Mouse (Mus musculus) liver, embryonic 14.5 days (tissue): Measurements from ENCODE around the gene Baz1b. TPM values are rescaled to one million over a fixed set of nuclear protein-coding genes. Genes with fewer than 3 reads are reported as not detected.

Experiments used
- ATAC-seq: fragments of 200-750 bp; cut with Nextera tagmentation; 2 replicates; pipeline ENCODE4 v1.8.0; 2017; ENCODE audit warnings: moderate number of reproducible peaks, mild to moderate bottlenecking, moderate library complexity; ENCODE audit not compliant: insufficient read depth
- DNase-seq, 3 experiments: peaks; one replicate each; pipeline ENCODE4 v3.0.0-alpha.2; 2012 to 2013; ENCODE audit warnings: low read depth in 3 of 3, low spot score in 3 of 3
- H3K27ac ChIP-seq: fragments of 300-500 bp; sonication (generic); 2 replicates; pipeline ENCODE4 v1.5.1; 2014; ENCODE audit warnings: moderate library complexity, mild to moderate bottlenecking, control low read depth, inconsistent platforms
- H3K27me3 ChIP-seq: fragments of 300-500 bp; sonication (generic); 2 replicates; pipeline ENCODE4 v1.6.1; 2014; ENCODE audit warnings: mild to moderate bottlenecking, low read length, moderate library complexity; ENCODE audit not compliant: control insufficient read depth, insufficient read depth
- H3K36me3 ChIP-seq: fragments of 300-500 bp; sonication (generic); replicated peaks from 2 replicates; pipeline ENCODE4 v1.6.1; 2014; ENCODE audit warnings: low read depth; ENCODE audit not compliant: control insufficient read depth, insufficient read depth
- H3K4me1 ChIP-seq, 2 experiments: fragments of 200-500 bp in 1 of 2; fragments of 300-500 bp in 1 of 2; sonication (generic) in 1 of 2; replicated peaks; 2 replicates each; pipeline ENCODE4 v1.6.1; 2012 to 2014; ENCODE audit warnings: antibody characterized with exemption in 1 of 2, inconsistent platforms in 1 of 2, low read length in 1 of 2; ENCODE audit not compliant: control insufficient read depth in 2 of 2, insufficient read depth in 2 of 2
- H3K4me2 ChIP-seq: fragments of 300-500 bp; sonication (generic); 2 replicates; pipeline ENCODE4 v1.6.1; 2014; ENCODE audit warnings: low read depth, mild to moderate bottlenecking, control low read depth, moderate library complexity
- H3K4me3 ChIP-seq, 2 experiments: fragments of 200-500 bp in 1 of 2; fragments of 300-500 bp in 1 of 2; sonication (generic) in 1 of 2; 2 replicates each; pipeline ENCODE4 v1.5.1; 2012 to 2014; ENCODE audit warnings: low read depth in 2 of 2, low read length in 2 of 2, mild to moderate bottlenecking in 2 of 2, control low read depth in 1 of 2, inconsistent platforms in 1 of 2, moderate library complexity in 1 of 2; ENCODE audit not compliant: insufficient read depth in 1 of 2
- H3K9ac ChIP-seq: fragments of 300-500 bp; sonication (generic); replicated peaks from 2 replicates; pipeline ENCODE4 v1.6.1; 2014; ENCODE audit warnings: mild to moderate bottlenecking, control low read depth, moderate library complexity
- H3K9me3 ChIP-seq: fragments of 300-500 bp; sonication (generic); 2 replicates; pipeline ENCODE4 v1.6.1; 2016; ENCODE audit warnings: low read length, mixed read lengths; ENCODE audit not compliant: control insufficient read depth
- CTCF ChIP-seq: IDR thresholded peaks from 2 replicates; pipeline ENCODE4 v1.5.1; 2016; ENCODE audit warnings: antibody characterized with exemption, low read depth, control low read depth
- EP300 ChIP-seq: IDR thresholded peaks from 2 replicates; pipeline ENCODE4 v1.6.1; 2016; ENCODE audit warnings: antibody characterized with exemption, low read depth
- WGBS: fragments of 180-500 bp; shearing (Covaris S2); extraction: QIAGEN DNeasy Blood & Tissue Kit; methylation state at CpG from one replicate; pipeline ENCODE4 v1.1.7; 2014; ENCODE audit not compliant: insufficient replicate concordance; 5-methylcytosine and 5-hydroxymethylcytosine counted together
- polyA plus RNA-seq, 2 experiments: library from polyadenylated mRNA; depleted of rRNA in 1 of 2; stranded (reverse) in 1 of 2; unstranded in 1 of 2; fragments of >200 nt; fragmentation: Nextera tagmentation in 1 of 2; extraction: Ambion mirVana in 1 of 2; gene quantifications; 2 replicates each; pipeline versions ENCODE4 v1.2.1 to v1.2.3; 2012 to 2014

Gene Baz1b
- polyA plus RNA-seq, 2 experiments, result 18.2 to 20.7 TPM

DNA sequence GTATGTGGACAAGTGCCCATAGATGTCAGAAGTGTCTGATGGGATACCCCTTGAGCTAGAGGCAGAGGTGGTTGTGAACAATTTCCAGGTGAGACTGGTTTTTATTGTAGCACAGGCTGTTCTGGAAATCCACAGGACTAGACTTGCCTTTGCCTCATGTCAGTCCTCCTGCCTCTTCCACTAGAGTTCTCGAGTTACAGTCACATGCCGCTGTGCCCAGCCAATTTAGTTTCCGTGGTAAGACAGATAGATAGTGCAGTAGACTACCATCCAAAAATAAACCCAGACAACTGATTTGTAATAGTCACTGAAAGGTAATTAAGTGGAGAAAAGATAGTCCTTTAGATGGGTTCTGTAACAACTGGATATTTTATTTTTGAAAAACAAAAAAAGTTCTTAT lies 15.7 kb downstream of the Baz1b start:
- no peak for DNase-seq
- WGBS, result 82% methylated on average over 3 of the region's 3 CpGs
- ATAC-seq, result no peak

DNA sequence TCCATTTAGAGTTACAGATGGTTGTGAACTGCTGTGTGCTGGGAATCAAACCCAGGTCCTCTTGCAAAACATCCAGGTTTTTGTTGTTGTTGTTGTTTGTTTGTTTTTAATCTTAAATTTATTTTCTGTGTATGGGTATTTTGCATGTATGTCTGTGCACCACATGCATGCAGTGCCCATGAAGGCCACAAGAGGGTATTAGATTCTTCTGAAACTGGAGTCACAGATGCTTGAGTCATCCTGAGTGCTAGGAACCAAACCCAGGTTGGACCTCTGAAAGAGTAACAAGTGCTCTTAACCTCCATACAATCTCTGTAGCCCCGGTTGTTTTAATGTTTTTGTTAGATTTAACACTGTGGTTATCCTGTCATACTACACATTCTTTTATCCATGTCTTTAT lies 21.1 kb downstream of the Baz1b start:
- Histone ChIP-seq H3K27me3 (no peaks in the 10 kb centered on the region), H3K36me3 (peaks cover 91% of the 10 kb centered on the region), H3K4me3 (no peak overlapping the region), H3K27ac (no peak overlapping the region), H3K4me2 (no peak overlapping the region), H3K9me3 (no peaks in the 10 kb centered on the region), H3K4me1 (no peaks in the 10 kb centered on the region), H3K9ac (no peak overlapping the region)
- WGBS, result 85% methylated on average over 1 of the region's 1 CpGs
- ATAC-seq, result no peak
- peak; percentile 34; the same call in 1 of the 2 replicates for TF ChIP-seq CTCF
- TF ChIP-seq EP300, result no peak
- no peak for DNase-seq

More for the DNA sequence above, 15.7 kb downstream of the Baz1b start:
- Histone ChIP-seq H3K4me2 (no peak overlapping the region), H3K36me3 (peaks cover 88% of the 10 kb centered on the region), H3K27ac (no peak overlapping the region), H3K9ac (no peak overlapping the region), H3K4me1 (no peaks in the 10 kb centered on the region), H3K27me3 (no peaks in the 10 kb centered on the region), H3K9me3 (no peaks in the 10 kb centered on the region), H3K4me3 (no peak overlapping the region)
- no peak for TF ChIP-seq CTCF
- no peak for TF ChIP-seq EP300

DNA sequence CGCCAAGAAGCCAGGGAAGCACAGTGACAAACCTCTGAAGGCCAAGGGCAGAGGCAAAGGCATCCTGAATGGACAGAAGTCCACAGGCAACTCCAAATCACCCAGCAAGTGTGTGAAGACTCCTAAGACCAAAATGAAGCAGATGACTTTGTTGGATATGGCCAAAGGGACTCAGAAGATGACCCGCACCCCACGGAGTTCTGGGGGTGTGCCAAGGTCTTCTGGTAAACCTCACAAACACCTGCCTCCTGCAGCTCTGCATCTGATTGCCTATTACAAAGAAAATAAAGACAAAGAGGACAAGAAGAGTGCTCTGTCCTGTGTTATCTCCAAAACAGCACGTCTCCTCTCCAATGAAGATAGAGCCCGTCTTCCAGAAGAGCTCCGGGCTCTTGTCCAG lies 29.8 kb downstream of the Baz1b start:
- TF ChIP-seq CTCF (no peak), EP300 (no peak)
- H3K27ac ChIP-seq, result no peak overlapping the region
- DNase-seq (no peak), ATAC-seq (no peak)
- H3K9ac ChIP-seq, result no peak overlapping the region
- no peaks in the 10 kb centered on the region for H3K4me1 ChIP-seq
- peaks cover 93% of the 10 kb centered on the region for H3K36me3 ChIP-seq
- H3K4me2 ChIP-seq, result no peak overlapping the region
- no peaks in the 10 kb centered on the region for H3K27me3 ChIP-seq
- H3K9me3 ChIP-seq, result no peaks in the 10 kb centered on the region
- no peak overlapping the region for H3K4me3 ChIP-seq
- WGBS, result 87% methylated on average over 6 of the region's 6 CpGs

DNA sequence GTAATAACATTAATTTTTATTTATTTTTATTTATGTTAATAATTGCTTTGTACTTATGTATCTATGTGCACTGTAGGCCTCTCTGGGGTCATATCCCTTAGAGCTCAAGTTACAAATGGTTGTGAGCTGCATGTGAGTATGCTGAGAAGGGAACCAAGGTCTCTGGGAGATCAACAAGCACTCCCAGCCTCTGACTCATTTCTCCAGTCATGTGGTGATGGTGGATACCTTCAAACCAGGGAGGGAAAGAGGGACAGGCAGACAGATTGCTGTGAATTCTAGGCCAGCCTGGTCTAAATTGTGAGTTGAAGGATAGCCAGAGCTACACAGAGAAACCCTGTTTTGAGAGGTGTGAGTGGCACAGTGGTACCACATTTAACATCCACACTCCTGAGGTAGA lies 33.9 kb downstream of the Baz1b start:
- H3K4me3 ChIP-seq, result no peak overlapping the region
- H3K9me3 ChIP-seq, result no peaks in the 10 kb centered on the region
- TF ChIP-seq EP300 (no peak), CTCF (no peak)

DNA sequence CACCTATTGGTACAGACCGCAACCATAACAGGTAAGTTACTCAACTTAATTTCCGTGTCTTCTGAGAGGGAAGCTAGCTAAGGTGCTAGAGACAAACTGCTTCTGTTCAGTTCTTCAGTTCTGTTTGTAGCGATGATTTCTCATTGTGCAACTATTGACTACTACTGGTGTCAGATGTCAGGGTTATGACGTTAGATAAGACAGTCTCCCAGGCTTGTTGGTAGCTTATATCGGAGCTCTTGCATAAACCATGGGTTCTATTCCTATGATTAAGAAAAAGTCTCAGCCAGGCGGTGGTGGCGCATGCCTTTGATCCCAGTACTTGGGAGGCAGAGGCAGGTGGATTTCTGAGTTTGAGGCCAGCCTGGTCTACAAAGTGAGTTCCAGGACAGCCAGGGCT lies 35.0 kb downstream of the Baz1b start:
- H3K27me3 ChIP-seq, result no peaks in the 10 kb centered on the region
- H3K4me1 ChIP-seq, result no peaks in the 10 kb centered on the region
- H3K36me3 ChIP-seq, result peaks cover 90% of the 10 kb centered on the region
- TF ChIP-seq CTCF (no peak), EP300 (no peak)
- no peak for DNase-seq
- no peak overlapping the region for H3K9ac ChIP-seq
- no peak overlapping the region for H3K4me2 ChIP-seq
- H3K9me3 ChIP-seq, result no peaks in the 10 kb centered on the region
- no peak for ATAC-seq
- H3K4me3 ChIP-seq, result no peak overlapping the region
- no peak overlapping the region for H3K27ac ChIP-seq
- 87% methylated on average over 7 of the region's 7 CpGs for WGBS

More for the DNA sequence above, 33.9 kb downstream of the Baz1b start:
- Histone ChIP-seq H3K36me3 (peaks cover 92% of the 10 kb centered on the region), H3K4me2 (no peak overlapping the region), H3K9ac (no peak overlapping the region), H3K27ac (no peak overlapping the region), H3K27me3 (no peaks in the 10 kb centered on the region), H3K4me1 (no peaks in the 10 kb centered on the region)
- DNase-seq (no peak), ATAC-seq (no peak)
